Mouse (Mus musculus): ENCODE data around the gene 1700015G11Rik. TPM values are rescaled to one million over a fixed set of nuclear protein-coding genes. Genes with fewer than 3 reads are reported as not detected.
A peak's percentile ranks its signal among the peaks of the same experiment; 100 is the strongest.

1700015G11Rik gene
- polyA plus RNA-seq, 1 experiment from 2014 or later: not detected

GRCm38 (mm10) chr7:51973526-51973925, 42.0 kb downstream of the 1700015G11Rik start:
- Histone ChIP-seq H3K4me2 (replicated peaks; ENCODE audit: low read depth, low read length) (no peak overlapping the region), H3K27ac (ENCODE audit: low read depth, low read length) (no peak overlapping the region), H3K36me3 (ENCODE audit: control insufficient read depth, insufficient read depth, low read length) (no peaks in the 10 kb centered on the region), H3K9ac (ENCODE audit: low read depth, low read length) (no peak overlapping the region), H3K4me1 (ENCODE audit: control insufficient read depth, insufficient read depth, low read length) (no peaks in the 10 kb centered on the region), H3K27me3 (ENCODE audit: control insufficient read depth, insufficient read depth, low read length) (no peaks in the 10 kb centered on the region), H3K4me3 (ENCODE audit: low read length) (no peak overlapping the region), H3K9me3 (ENCODE audit: control insufficient read depth, low read length) (no peaks in the 10 kb centered on the region)
- 77% methylated on average over 2 of the region's 2 CpGs for WGBS
- ATAC-seq (ENCODE audit: low FRiP score, low TSS enrichment): no peak

GRCm38 (mm10) chr7:51973091-51973490, 42.4 kb downstream of the 1700015G11Rik start:
- Histone ChIP-seq H3K27ac (ENCODE audit: low read depth, low read length) (no peak overlapping the region), H3K4me1 (ENCODE audit: control insufficient read depth, insufficient read depth, low read length) (no peaks in the 10 kb centered on the region), H3K9ac (ENCODE audit: low read depth, low read length) (no peak overlapping the region), H3K9me3 (ENCODE audit: control insufficient read depth, low read length) (no peaks in the 10 kb centered on the region), H3K4me3 (ENCODE audit: low read length) (no peak overlapping the region), H3K4me2 (replicated peaks; ENCODE audit: low read depth, low read length) (no peak overlapping the region), H3K27me3 (ENCODE audit: control insufficient read depth, insufficient read depth, low read length) (no peaks in the 10 kb centered on the region), H3K36me3 (ENCODE audit: control insufficient read depth, insufficient read depth, low read length) (no peaks in the 10 kb centered on the region)
- WGBS: 74% methylated on average over 5 of the region's 5 CpGs
- ATAC-seq (ENCODE audit: low FRiP score, low TSS enrichment): 0 out of 2 replicates have a peak, but pooled peaks have one; percentile 16

- no peak overlapping the region for H3K4me2 ChIP-seq (replicated peaks; ENCODE audit: low read depth, low read length)
- H3K4me1 ChIP-seq (ENCODE audit: control insufficient read depth, insufficient read depth, low read length): no peaks in the 10 kb centered on the region
- no peak overlapping the region for H3K27ac ChIP-seq (ENCODE audit: low read depth, low read length)
- peak; percentile 68; the same call in 1 of the 2 replicates for ATAC-seq (ENCODE audit: low FRiP score, low TSS enrichment)
- 33% methylated on average over 6 of the region's 6 CpGs for WGBS
- no peak overlapping the region for H3K9ac ChIP-seq (ENCODE audit: low read depth, low read length)
- H3K4me3 ChIP-seq (ENCODE audit: low read length): no peak overlapping the region
- no peaks in the 10 kb centered on the region for H3K27me3 ChIP-seq (ENCODE audit: control insufficient read depth, insufficient read depth, low read length)
- H3K9me3 ChIP-seq (ENCODE audit: control insufficient read depth, low read length): no peaks in the 10 kb centered on the region
- H3K36me3 ChIP-seq (ENCODE audit: control insufficient read depth, insufficient read depth, low read length): no peaks in the 10 kb centered on the region
Measured at GRCm38 (mm10) chr7:51972252-51972855, 43.2 kb downstream of the 1700015G11Rik start.

GRCm38 (mm10) chr7:51969379-51969778, 46.1 kb downstream of the 1700015G11Rik start:
- no peaks in the 10 kb centered on the region for H3K4me1 ChIP-seq (ENCODE audit: control insufficient read depth, insufficient read depth, low read length)
- no peak overlapping the region for H3K27ac ChIP-seq (ENCODE audit: low read depth, low read length)
- H3K9ac ChIP-seq (ENCODE audit: low read depth, low read length): no peak overlapping the region
- H3K36me3 ChIP-seq (ENCODE audit: control insufficient read depth, insufficient read depth, low read length): no peaks in the 10 kb centered on the region
- no peak for ATAC-seq (ENCODE audit: low FRiP score, low TSS enrichment)
- H3K9me3 ChIP-seq (ENCODE audit: control insufficient read depth, low read length): no peaks in the 10 kb centered on the region
- H3K4me3 ChIP-seq (ENCODE audit: low read length): no peak overlapping the region
- no peaks in the 10 kb centered on the region for H3K27me3 ChIP-seq (ENCODE audit: control insufficient read depth, insufficient read depth, low read length)
- no peak overlapping the region for H3K4me2 ChIP-seq (replicated peaks; ENCODE audit: low read depth, low read length)

GRCm38 (mm10) chr7:51967581-51967980, 47.9 kb downstream of the 1700015G11Rik start:
- H3K27ac ChIP-seq (ENCODE audit: low read depth, low read length): no peak overlapping the region
- no peak overlapping the region for H3K4me2 ChIP-seq (replicated peaks; ENCODE audit: low read depth, low read length)
- 84% methylated on average over 4 of the region's 4 CpGs for WGBS
- no peak for ATAC-seq (ENCODE audit: low FRiP score, low TSS enrichment)
- no peaks in the 10 kb centered on the region for H3K36me3 ChIP-seq (ENCODE audit: control insufficient read depth, insufficient read depth, low read length)
- no peak overlapping the region for H3K4me3 ChIP-seq (ENCODE audit: low read length)
- H3K4me1 ChIP-seq (ENCODE audit: control insufficient read depth, insufficient read depth, low read length): no peaks in the 10 kb centered on the region
- H3K9me3 ChIP-seq (ENCODE audit: control insufficient read depth, low read length): no peaks in the 10 kb centered on the region
- no peak overlapping the region for H3K9ac ChIP-seq (ENCODE audit: low read depth, low read length)
- H3K27me3 ChIP-seq (ENCODE audit: control insufficient read depth, insufficient read depth, low read length): no peaks in the 10 kb centered on the region

GRCm38 (mm10) chr7:51964681-51965080, 50.8 kb downstream of the 1700015G11Rik start:
- no peak for ATAC-seq (ENCODE audit: low FRiP score, low TSS enrichment)

GRCm38 (mm10) chr7:51962219-51962952, 53.1 kb downstream of the 1700015G11Rik start:
- 52% methylated on average over 10 of the region's 10 CpGs for WGBS
- no peaks in the 10 kb centered on the region for H3K36me3 ChIP-seq (ENCODE audit: control insufficient read depth, insufficient read depth, low read length)

More at GRCm38 (mm10) chr7:51964681-51965080, 50.8 kb downstream of the 1700015G11Rik start:
- H3K27me3 ChIP-seq (ENCODE audit: control insufficient read depth, insufficient read depth, low read length): no peaks in the 10 kb centered on the region
- H3K9ac ChIP-seq (ENCODE audit: low read depth, low read length): no peak overlapping the region
- H3K4me2 ChIP-seq (replicated peaks; ENCODE audit: low read depth, low read length): no peak overlapping the region
- WGBS: 78% methylated on average over 7 of the region's 7 CpGs
- H3K27ac ChIP-seq (ENCODE audit: low read depth, low read length): no peak overlapping the region
- H3K4me3 ChIP-seq (ENCODE audit: low read length): no peak overlapping the region
- H3K36me3 ChIP-seq (ENCODE audit: control insufficient read depth, insufficient read depth, low read length): no peaks in the 10 kb centered on the region
- no peaks in the 10 kb centered on the region for H3K9me3 ChIP-seq (ENCODE audit: control insufficient read depth, low read length)
- no peaks in the 10 kb centered on the region for H3K4me1 ChIP-seq (ENCODE audit: control insufficient read depth, insufficient read depth, low read length)

More at GRCm38 (mm10) chr7:51962219-51962952, 53.1 kb downstream of the 1700015G11Rik start:
- no peak overlapping the region for H3K4me3 ChIP-seq (ENCODE audit: low read length)
- no peak for ATAC-seq (ENCODE audit: low FRiP score, low TSS enrichment)
- no peaks in the 10 kb centered on the region for H3K9me3 ChIP-seq (ENCODE audit: control insufficient read depth, low read length)
- no peaks in the 10 kb centered on the region for H3K4me1 ChIP-seq (ENCODE audit: control insufficient read depth, insufficient read depth, low read length)
- no peak overlapping the region for H3K9ac ChIP-seq (ENCODE audit: low read depth, low read length)
- no peak overlapping the region for H3K27ac ChIP-seq (ENCODE audit: low read depth, low read length)
- no peaks in the 10 kb centered on the region for H3K27me3 ChIP-seq (ENCODE audit: control insufficient read depth, insufficient read depth, low read length)
- H3K4me2 ChIP-seq (replicated peaks; ENCODE audit: low read depth, low read length): no peak overlapping the region

Other genes with a start within 250 kb of the 1700015G11Rik start
- 65.1 and 77.5 TPM in 2 replicates for gene Gas2, start 153.7 kb downstream of the 1700015G11Rik start, polyA plus RNA-seq (2014; fragmentation: Nextera tagmentation; extraction: Ambion mirVana)
- 17.6 and 18.2 TPM in 2 replicates for gene Fancf, start 153.5 kb downstream of the 1700015G11Rik start, polyA plus RNA-seq (2014; fragmentation: Nextera tagmentation; extraction: Ambion mirVana)
- gene Svip, start 9.7 kb downstream of the 1700015G11Rik start, polyA plus RNA-seq (2014; fragmentation: Nextera tagmentation; extraction: Ambion mirVana): 7.5 and 10.7 TPM in 2 replicates

Data from kidney, embryonic 14.5 days (tissue).